8 mouse cellular contexts compared by ENCODE assay signal in genomic region chr6:113076686-113077516, GRCm38 (mm10). TPM values are rescaled to one million over a fixed set of nuclear protein-coding genes. Genes with fewer than 3 reads are reported as not detected.
DNase-seq lines count a peak whose midpoint lies in the region; ATAC-seq lines count a peak whose summit lies in the region.

Gene Setd5, plus strand, starts transcription at chr6:113077365.

- H3K27ac ChIP-seq in forebrain, embryonic 14.5 days (ENCODE audit: low read depth, low read length), result peak within 1 kb of the TSS; percentile 100
- peak within 1 kb of the TSS; percentile 100 for H3K27ac ChIP-seq in neural tube, embryonic 15.5 days (replicated peaks)

- WGBS in forebrain, embryonic 14.5 days, result under 1% methylated on average over 44 of the region's 91 CpGs
- WGBS in neural tube, embryonic 15.5 days, result under 1% methylated on average over 83 of the region's 91 CpGs

- peaks cover 32% of the 10 kb centered on the region for H3K4me1 ChIP-seq in forebrain, embryonic 14.5 days (ENCODE audit: control insufficient read depth, insufficient read depth, low read length)
- peaks cover 49% of the 10 kb centered on the region for H3K4me1 ChIP-seq in neural tube, embryonic 15.5 days

- H3K4me2 ChIP-seq in forebrain, embryonic 14.5 days (ENCODE audit: low read length), result peak within 1 kb of the TSS; percentile 94
- H3K4me2 ChIP-seq in neural tube, embryonic 15.5 days, result peak within 1 kb of the TSS; percentile 88

- DNase-seq in ES-CJ7 (ENCODE audit: low read depth, low spot score), result peak; percentile 98
- peak; percentile 97 for DNase-seq in cerebellum, adult 11 months
- DNase-seq in forebrain, embryonic 14.5 days (ENCODE audit: low spot score), result peak; percentile 99
- DNase-seq in heart, postnatal 14 days, result peak; percentile 100
- DNase-seq in layer of hippocampus, adult 11-12 months (ENCODE audit: low spot score), result peak; percentile 97
- DNase-seq in lung, adult 18-20 months, result peak; percentile 98
- peak; percentile 98 for DNase-seq in testis, postnatal 14 days (ENCODE audit: low spot score)

- peak within 1 kb of the TSS; percentile 98 for H3K4me3 ChIP-seq in forebrain, embryonic 14.5 days (ENCODE audit: low read depth, low read length)
- H3K4me3 ChIP-seq in neural tube, embryonic 15.5 days (replicated peaks), result peak within 1 kb of the TSS; percentile 94

- H3K9me3 ChIP-seq in forebrain, embryonic 14.5 days (replicated peaks; ENCODE audit: control insufficient read depth, low read length), result no peaks in the 10 kb centered on the region
- no peaks in the 10 kb centered on the region for H3K9me3 ChIP-seq in neural tube, embryonic 15.5 days (replicated peaks)

- H3K27me3 ChIP-seq in forebrain, embryonic 14.5 days (replicated peaks; ENCODE audit: control insufficient read depth, insufficient read depth, low read length), result no peaks in the 10 kb centered on the region
- no peaks in the 10 kb centered on the region for H3K27me3 ChIP-seq in neural tube, embryonic 15.5 days (replicated peaks)

- 0 out of 2 replicates have a peak, but pooled peaks cover 3% of the 10 kb centered on the region for H3K36me3 ChIP-seq in forebrain, embryonic 14.5 days (ENCODE audit: control insufficient read depth, insufficient read depth, low read length)
- no peaks in the 10 kb centered on the region for H3K36me3 ChIP-seq in neural tube, embryonic 15.5 days

- ATAC-seq in forebrain, embryonic 14.5 days, result peak; percentile 95
- peak; percentile 94 for ATAC-seq in neural tube, embryonic 15.5 days (ENCODE audit: low FRiP score)

- H3K9ac ChIP-seq in forebrain, embryonic 14.5 days (ENCODE audit: low read length), result peak within 1 kb of the TSS; percentile 97
- peak within 1 kb of the TSS; percentile 100 for H3K9ac ChIP-seq in neural tube, embryonic 15.5 days (replicated peaks)

- intact Hi-C loops in heart, postnatal 14 days (cut with DNase I), result loop anchor here (2.0 to 5.0 kb wide), 2 partner anchors 30 to 35 kb away; partner anchors contain the start of gene Thumpd3

RNA-seq across cellular contexts. Expression of gene Setd5, which starts in this region (rescaled TPM):
- polyA plus RNA-seq in forebrain, embryonic 14.5 days (2014; fragmentation: Nextera tagmentation; extraction: Ambion mirVana), result 44.1 and 47.6 TPM in 2 replicates
- 10 to 100 TPM; 54.2 to 55.8 TPM for total RNA-seq in heart, postnatal 14 days (2021)
- polyA plus RNA-seq in neural tube, embryonic 15.5 days (2015; fragmentation: Nextera tagmentation; extraction: Ambion mirVana), result 48.3 and 54.3 TPM in 2 replicates

Comparison
In these comparisons a context has a peak if more than half of its experiments do, and no peak if none do; other contexts are left out.
1. Peak in every context shown above with its lines: DNase-seq, ATAC-seq, H3K4me3 ChIP-seq and H3K27ac ChIP-seq.